Mouse (Mus musculus) forelimb bud, embryonic 11.5 days (tissue): ENCODE measurements around the gene Gm27179.
"Not testable (repeated sequence)": the region's sequence is repeated elsewhere in the genome, so short reads cannot be mapped to it uniquely, and the experiment has no call there.

Experiments
- DNase-seq: peaks from one replicate; pipeline ENCODE4 v3.0.0-alpha.2; 2012; ENCODE audit warnings: low read depth, low spot score

Gene Gm27179

DNA sequence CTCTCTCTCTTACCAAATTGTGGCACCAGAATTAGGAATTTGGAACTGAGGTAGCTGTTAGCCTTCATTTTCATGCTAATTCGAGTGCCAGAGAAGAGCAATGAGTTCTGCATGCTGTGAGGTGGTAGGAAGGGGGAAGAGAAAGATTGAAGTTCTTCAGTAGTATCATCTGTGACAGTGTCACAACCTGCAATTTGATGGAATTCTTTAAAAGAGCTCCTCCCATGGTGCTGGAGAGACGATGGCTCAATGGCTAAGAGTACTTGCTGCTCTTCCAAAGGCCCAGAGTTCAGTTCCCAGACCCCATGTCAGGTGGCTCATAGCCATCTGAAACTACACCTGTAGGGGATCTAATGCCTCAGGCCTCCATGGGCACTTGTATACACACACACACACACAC is at the start of gene Gm27179:
TSS of gene Gm27179 (minus strand) at position 101 of the 400 bp plus-strand sequence.
- DNase-seq: not testable (repeated sequence)

DNA sequence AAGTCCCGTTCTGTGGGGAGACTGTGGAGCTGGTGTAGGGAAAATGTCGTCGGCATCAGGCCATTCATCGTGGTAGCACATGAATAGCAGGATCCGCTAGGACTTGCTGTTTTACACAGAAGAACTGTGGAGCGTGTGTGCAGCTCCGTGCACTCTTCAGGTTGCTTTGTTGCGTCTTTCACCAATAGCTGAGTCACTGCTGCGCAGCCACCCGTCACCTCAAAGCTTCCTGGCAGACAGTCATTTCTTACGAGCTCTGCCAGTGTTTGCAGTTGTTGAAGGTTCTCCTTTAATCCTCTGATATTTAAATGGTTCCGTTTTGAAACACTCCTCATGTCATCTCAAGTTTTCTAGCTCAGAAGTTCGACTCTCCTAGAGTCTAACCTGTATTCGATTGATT is 45.2 kb upstream of the Gm27179 start:
- not testable (repeated sequence) for DNase-seq

DNA sequence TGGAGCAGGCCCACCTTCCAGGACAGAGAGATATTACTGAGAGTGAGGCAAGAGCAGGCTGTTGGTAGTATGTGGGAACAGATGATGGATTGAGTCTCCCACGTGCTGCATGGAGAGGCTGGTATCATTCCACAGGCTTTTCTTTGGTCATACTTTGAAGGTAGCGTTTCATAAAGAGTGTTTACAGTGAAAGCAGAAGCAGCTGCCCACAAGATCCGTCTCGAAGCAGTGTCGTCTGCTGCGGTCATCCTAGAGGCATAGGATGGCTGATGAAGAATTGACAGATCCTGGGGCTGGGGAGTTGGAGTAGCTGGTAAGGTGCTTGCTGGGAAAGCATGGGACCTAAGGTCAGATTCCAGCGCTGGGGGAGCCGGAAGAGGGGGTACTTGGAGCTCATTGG is 44.5 kb upstream of the Gm27179 start:
- not testable (repeated sequence) for DNase-seq

DNA sequence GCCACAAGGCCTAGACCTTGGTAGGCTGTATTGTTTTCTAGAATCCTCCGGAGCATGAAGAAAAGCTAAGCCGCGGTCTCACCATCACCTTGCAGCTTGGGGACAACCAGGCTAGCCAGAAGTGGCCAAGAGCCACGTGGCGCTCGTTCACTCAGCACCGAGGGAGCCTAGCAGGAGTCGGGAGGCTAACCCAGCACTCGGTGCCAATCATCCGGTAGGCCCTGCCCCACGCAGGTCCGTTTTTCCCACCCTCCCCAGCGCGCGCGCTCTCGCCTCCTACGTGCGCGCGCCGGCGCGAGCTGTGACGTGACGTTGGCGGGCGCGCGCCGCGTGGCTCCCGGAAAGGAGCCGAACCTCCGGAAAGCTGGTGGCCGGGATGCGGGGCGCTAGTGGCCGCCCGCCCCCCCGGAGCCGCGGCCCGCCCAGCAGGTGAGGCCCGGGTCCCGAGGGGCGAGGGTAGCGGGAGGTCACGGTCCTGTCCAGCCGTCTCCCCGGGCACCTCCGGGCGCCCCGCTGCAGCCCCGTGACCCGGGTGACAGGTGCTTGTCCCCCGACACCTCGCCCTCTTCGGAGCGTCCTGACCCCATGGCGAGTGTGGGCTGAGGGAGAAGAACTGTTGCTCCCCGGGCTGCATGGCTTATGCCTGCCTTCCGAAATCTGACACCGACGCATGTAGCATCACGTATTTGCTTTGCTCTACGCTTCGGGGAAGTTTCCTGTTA is 42.9 kb upstream of the Gm27179 start, which contains the start of gene Entpd4b:
TSS of gene Entpd4b (plus strand) at position 315 of the 722 bp plus-strand sequence.
- DNase-seq: not testable (repeated sequence)

DNA sequence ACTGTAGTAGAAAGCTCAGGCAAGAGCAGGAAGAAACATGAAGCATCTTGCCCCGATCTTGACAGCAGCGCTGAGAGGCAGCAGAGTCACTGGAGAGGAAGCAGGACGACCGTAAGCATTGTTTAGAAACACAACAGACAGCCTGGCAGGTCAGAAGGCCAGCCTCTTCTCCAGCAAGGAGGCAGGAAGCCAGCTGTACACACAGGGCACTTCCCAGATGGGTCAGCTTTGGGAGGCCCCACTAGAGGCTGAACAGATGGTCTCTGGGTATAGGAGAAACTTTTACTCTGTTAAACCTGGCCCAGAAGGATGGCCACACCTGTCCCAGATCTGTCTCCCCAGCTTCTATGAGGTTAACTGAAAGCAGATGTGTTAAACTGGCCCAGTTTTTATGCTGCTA is 35.0 kb upstream of the Gm27179 start:
- not testable (repeated sequence) for DNase-seq

DNA sequence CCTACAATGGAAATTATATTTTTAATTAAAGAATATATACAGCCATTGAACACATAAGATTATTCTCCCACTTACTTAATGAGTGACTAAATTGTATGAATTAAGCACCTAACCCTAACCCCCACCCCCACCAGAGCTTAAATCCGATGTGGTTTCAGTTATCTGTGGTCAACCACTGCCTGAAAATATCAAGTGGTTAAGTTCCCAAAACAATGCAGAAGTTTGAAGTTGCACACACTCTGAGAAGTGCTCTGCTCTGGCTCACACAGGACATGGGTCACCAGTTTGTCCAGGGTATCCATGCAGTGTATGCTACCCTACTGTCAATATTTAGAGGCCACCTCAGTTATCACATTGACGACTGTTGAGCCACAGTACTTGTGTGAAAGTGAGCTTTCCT is 32.7 kb upstream of the Gm27179 start:
- not testable (repeated sequence) for DNase-seq

DNA sequence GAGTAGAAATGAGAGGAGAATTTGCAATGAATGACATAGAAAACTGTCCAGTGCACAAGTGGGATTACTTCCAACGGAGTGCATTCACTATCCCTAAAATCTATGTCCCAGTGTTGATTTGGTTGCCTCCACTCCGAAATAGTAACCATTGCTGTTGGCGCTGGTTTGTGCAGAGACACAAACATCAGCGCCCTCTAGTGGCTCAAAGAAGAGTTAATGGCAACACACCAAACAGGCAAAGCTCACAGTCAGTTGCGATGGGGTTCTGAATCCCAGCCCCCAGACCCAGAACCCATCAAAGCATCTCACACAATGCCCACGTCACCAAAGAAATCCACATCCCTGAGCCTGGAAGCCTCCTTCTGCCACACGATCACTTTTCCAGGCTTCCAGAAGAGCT is 31.7 kb upstream of the Gm27179 start:
- DNase-seq: not testable (repeated sequence)

DNA sequence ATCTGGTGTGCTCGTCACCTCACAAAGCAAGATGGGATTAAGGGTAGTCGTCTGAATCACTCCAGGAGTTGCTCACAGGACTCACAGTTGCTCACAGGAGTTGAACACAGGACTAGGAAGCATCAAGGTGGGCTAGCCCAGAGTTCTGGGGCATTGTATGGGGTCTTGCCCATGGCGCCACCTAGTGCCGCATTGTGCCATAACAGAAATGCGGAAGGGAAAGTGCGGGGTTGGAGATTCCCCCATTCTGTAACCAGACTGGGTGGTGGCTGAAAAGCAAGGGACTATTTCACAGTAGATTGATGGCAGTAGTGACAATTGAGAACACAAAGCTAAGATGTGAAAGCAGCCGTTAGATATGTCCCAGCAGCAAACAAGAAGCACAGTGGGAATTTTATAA is 30.3 kb upstream of the Gm27179 start:
- not testable (repeated sequence) for DNase-seq

DNA sequence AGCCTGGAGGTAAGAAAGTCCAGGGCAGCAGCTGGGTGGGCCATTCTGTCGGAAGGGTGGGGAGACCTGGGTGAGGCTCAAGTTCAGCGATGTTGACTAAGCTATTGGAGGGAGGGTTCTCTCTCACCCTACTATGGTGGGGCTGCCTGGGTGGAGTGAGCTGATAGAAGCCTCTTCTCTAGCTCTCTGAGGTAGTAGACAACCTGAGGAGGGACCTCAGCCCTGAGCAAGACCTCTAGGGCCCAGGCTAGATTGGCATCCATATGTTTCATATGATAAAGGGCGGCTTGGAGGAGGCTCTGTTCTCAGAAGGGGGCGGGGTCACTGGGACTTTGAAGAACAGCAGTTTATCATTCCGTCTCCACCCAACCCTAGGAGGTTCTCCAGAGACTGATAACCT is 27.8 kb upstream of the Gm27179 start:
- DNase-seq: not testable (repeated sequence)

DNA sequence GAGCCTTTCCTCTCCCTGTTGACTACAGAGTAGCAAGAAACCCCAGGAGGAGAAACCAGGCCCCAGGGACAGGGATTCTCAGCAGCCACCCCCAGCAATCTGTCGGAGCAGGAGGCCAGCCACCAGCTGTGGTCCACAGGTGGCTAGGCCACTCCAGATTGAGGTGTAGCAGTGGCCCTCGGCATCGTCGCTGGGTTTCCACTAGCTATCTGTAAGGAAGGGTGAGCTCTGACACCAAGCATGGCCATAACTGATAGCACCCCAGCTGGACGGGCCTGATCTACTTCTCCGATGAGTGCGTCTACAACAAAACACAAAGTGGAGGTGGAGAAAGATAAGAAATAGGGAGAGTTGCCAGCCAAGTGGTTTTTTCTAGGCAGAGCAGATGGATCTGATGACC is 24.2 kb upstream of the Gm27179 start:
- not testable (repeated sequence) for DNase-seq

DNA sequence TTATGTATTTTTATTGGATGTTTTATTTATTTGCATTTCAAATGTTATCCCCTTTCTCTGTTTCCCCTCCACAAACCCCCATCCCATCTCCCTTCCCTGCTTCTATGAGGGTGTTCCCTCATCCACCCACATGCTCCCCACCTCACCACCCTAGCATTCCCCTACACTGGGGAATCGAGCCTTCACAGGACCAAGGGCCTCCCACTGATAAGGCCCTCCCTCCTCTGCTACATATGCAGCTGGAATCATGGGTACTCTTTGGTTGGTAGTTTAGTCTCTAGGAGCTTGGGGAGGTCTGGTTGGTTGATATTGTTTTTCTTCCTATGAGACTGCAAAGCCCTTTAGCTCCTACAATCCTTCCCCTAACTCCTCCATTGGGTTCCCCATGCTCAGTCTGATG is 13.9 kb upstream of the Gm27179 start:
- not testable (repeated sequence) for DNase-seq

DNA sequence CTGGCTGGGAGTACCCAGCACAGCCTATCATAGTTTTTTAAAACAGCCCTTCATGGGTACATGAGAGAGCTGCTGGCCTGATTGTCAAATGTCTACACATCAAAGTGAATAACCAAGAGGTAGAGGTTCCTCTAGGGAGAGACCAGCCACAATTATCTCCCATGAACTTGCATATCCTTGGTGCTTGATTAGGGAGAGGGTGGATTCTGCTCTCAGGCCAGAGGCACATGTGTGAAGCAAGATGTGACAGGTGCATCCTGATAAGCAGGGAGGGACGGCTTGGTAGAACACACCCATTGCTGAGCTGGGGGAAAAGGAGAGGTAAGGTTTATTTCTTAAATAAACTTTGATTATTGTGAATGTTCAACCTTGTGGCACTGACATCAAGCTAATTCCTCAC is 10.7 kb upstream of the Gm27179 start:
- not testable (repeated sequence) for DNase-seq

DNA sequence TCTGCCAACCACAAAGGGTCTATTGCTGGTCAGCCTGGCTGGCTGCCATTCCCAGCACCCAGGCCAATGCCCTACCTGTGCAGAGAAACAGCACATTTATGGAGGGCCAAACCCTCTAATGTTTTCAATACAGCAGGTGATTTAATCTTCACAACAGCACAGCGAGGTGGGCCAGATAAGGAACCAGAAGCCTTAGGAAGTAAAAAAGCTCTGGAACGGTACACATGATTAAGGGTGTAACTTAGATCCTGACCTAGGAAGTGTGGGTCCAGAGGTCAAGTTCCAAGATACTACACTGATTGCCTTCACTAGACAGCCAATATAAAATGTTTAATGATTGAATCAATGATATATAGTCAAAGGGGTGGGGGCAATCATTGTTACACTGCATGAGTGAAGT is 8.5 kb upstream of the Gm27179 start:
- not testable (repeated sequence) for DNase-seq

DNA sequence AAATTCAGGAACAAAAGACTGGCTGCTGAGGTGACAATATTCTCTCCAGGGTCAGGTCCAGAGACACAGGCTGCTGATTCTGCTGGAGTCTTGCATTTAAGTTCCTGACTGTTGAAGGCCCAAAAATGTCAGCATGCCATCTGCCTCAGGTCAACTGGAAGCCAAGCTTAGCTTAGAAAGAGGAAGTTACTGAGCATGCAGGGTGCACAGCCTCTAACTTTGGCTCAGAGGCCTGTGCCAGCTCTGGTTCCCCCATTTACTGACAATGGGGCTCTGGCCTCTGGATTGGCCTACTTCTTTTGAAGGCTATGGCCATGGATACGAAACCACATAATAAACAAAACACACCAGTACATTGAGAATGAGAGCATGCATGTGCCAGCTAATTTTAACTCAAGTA is 5.3 kb downstream of the Gm27179 start:
- not testable (repeated sequence) for DNase-seq

DNA sequence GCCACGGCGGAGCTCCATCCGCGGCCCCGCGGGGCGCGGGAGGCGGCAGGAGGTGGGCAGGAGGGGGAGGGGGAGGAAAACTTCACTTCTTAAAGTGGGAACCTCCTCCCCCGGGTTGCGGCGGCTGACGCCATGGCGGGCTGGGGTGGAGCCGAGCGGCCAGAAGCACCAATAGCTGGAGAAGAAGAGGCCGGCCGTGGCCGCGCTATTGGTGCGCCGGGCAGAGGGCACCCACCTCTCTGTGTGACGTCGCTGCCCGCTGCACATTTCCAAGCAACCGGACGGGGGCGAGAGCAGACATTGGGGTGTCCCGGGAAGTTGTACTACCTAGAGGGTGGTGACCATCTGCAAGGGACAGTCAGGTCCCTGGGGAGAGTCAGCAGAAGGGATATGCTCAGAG is 9.2 kb downstream of the Gm27179 start, which contains the start of gene Gm16867:
TSS of gene Gm16867 (minus strand) at position 189 of the 400 bp plus-strand sequence.
- DNase-seq: not testable (repeated sequence)

DNA sequence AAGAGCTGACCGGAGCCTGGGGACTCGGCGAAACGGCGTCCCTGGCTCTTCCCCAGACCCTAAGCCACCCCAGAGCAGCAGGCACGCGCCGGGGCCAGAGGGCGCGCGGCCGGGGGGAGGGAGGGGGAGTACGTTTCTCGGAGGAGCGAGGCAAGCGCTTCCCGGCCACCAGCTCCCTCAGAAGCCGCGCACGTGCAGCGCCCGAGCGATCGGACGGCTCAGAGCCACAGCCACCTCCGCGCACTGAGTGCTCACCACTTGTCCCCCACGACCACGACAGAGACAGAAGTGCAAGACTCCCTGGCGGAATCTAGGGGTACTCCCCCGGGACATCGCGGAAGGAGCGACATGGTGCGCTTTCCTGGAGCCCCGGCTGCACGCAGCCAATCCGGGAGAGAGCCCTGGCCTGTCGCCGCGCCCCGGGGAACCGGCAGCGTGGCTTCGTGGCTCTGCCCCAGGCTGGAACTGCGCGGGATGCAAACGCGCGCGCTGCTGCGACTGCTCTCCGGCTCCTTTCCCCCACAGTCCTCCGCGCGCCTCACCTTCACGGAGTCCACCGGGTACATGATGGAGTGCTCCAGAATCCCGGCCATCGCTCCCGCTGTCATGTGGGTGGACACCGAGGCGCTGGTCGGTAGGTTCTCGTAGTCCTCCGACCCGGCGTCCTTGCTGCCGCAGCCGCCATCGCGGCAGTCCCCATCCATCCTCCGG is 9.8 kb downstream of the Gm27179 start:
- DNase-seq: not testable (repeated sequence)

DNA sequence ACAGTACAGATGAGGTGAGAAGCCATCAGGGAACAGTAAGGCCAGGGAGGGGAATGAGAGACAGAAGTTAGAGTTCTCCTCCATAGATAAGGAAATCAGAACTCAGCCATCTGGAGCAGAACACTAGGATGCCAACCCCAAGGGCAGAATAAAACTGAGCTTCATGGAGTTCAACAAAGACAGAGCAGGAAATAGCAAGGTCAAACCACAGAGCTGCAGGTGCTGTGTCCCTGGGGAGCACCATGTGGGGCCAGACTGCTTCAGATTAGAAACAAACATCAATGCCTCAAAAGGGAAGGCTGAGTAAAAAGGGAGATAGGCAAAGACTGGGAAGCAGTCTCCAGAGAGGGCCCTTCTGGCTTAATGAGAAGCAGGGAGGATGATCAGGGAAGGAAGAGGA is 16.1 kb downstream of the Gm27179 start:
- DNase-seq: not testable (repeated sequence)

DNA sequence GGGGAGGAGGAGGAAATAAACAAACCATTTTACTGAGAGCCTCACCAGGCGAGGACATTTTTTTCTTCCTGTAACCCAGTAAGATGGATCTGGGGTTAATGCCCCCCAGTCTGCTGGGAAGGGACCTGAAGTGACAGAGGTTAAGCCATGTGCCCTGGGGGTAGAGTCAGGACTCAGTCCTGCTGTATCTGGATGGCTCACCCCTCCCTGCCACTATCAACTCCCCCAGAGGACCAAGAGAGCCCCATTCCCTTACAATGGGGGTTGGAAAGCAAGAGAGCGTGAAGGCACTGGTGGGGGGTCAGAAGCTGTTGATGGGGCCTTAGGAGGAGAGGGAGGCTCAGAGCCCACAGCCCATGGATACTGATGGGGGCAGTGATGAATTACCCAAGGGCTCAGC is 17.4 kb downstream of the Gm27179 start:
- not testable (repeated sequence) for DNase-seq

DNA sequence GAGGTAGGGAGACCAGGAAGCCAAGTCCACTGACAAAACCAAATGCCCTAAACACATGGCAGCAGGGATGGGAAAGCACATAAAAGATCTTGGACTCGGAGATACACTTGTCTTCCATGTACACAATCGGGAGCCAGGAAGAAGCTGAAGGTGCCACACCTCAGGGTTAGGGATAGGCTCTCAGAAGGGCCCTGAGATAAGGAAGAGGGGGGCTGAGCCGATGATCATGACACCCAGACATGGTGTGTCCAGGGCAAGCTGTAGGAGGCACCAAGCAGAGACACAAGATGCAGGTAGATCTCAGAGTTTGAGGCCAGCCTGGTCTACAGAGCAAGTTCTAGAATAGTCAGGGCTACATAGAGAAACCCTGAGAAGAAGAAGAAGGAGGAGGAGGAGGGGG is 17.8 kb downstream of the Gm27179 start:
- DNase-seq: not testable (repeated sequence)

DNA sequence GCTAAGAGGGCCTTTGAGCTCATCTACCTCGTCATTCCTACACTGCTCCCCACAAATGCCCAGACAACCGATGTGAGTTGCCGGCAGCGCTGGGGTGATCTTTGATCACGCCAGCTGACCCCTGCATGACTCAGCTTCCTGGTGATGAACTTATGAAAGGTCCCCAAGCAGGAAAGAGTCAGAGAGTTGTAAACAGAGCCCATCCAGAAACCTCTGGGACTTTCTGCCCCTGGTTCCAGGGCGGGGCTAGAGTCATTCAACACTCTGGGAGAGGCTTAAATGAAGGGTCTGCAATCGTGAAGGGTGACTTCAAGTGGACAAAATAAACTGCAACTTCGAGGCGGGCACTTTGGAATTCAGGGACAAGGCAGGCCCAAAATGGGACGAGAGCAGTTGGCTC is 24.3 kb downstream of the Gm27179 start:
- not testable (repeated sequence) for DNase-seq

DNA sequence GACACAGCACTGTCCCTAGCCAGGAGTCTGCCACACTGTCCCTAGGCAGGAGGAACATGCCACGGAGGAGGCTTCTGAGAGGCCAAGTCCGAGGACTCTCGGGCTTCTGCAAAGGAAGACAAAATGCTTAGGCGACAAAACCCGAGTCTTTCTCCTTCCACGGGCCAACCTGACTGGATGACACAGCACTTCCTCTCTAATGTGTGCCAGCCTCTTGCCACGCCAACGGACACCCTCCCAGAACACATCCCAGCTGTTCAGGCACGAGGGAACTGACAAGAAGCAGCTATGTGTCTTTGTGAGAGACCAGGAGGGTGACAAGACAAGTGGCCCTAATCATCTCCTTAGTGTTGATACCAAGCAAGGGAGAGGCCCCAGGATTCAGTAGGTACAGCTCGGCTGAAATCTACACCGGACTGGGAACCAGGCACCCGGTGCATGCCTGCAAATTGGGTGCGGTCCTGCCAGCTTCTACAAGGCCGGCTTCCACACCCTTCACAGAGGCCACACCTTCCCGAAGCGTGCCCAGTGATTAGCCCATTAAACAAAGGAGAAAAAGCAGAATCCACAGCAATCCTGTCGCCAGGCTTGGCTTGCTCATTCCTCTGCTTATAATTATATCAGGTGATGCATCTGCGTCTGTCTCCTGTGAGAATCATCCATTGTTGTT is 26.7 kb downstream of the Gm27179 start:
- DNase-seq: not testable (repeated sequence)
